ENCODE assay signal across 13 mouse cellular contexts in genomic region chr14:33498849-33499248, GRCm38 (mm10). TPM values are rescaled to one million over a fixed set of nuclear protein-coding genes. Genes with fewer than 3 reads are reported as not detected.
A peak's percentile ranks its signal among the peaks of the same experiment; 100 is the strongest.
DNase-seq lines count a peak whose midpoint lies in the region; ATAC-seq lines count a peak whose summit lies in the region.
"Had no signal": no experiment of that assay in that cellular context is flagged by ENCODE, and none has a peak within 500 bp of the region (broad histone marks: within the 10 kb centered on the region; RNA-seq: fewer than 3 reads in every experiment).

No protein-coding gene starts in this region.

- H3K9ac ChIP-seq in hindbrain, embryonic 16.5 days (ENCODE audit: low read depth, low read length) = no peak overlapping the region
- H3K9ac ChIP-seq in hindbrain, embryonic 12.5 days = no peak overlapping the region
- H3K9ac ChIP-seq: embryonic facial prominence, embryonic 15.5 days; hindbrain, embryonic 15.5 days had no signal

- DNase-seq in 3134 (ENCODE audit: extremely low read depth, insufficient read length, low spot score) = peak; percentile 70
- DNase-seq in fibroblast of lung, adult 2 months (ENCODE audit: low read depth) = peak; percentile 23
- DNase-seq in heart, postnatal 25 days (ENCODE audit: low spot score) = peak; percentile 48
- DNase-seq in neural tube, embryonic 10.5 days (ENCODE audit: extremely low spot score, low spot score) = no peak
- no peak for DNase-seq in frontal cortex, postnatal 25 days (ENCODE audit: low spot score in 2 of 2)
- DNase-seq: cerebellum, adult 9-10 months; thymus, adult 2 months had no signal

- H3K27ac ChIP-seq in hindbrain, embryonic 16.5 days (ENCODE audit: low read depth, low read length) = no peak overlapping the region
- H3K27ac ChIP-seq in hindbrain, embryonic 12.5 days = no peak overlapping the region
- H3K27ac ChIP-seq: embryonic facial prominence, embryonic 15.5 days; hindbrain, embryonic 15.5 days had no signal

- no peaks in the 10 kb centered on the region for H3K9me3 ChIP-seq in hindbrain, embryonic 16.5 days (ENCODE audit: control insufficient read depth, low read length)
- H3K9me3 ChIP-seq in hindbrain, embryonic 12.5 days (replicated peaks) = no peaks in the 10 kb centered on the region
- H3K9me3 ChIP-seq: embryonic facial prominence, embryonic 15.5 days; hindbrain, embryonic 15.5 days had no signal

- WGBS in hindbrain, embryonic 16.5 days = 68% methylated on average over 3 of the region's 3 CpGs
- 69% methylated on average over 3 of the region's 3 CpGs for WGBS in hindbrain, embryonic 12.5 days

- ATAC-seq in hindbrain, embryonic 16.5 days = 0 out of 2 replicates have a peak, but pooled peaks have one; percentile 8
- no peak for ATAC-seq in hindbrain, embryonic 12.5 days (ENCODE audit: low FRiP score)

- no peaks in the 10 kb centered on the region for H3K4me1 ChIP-seq in hindbrain, embryonic 16.5 days (ENCODE audit: control insufficient read depth, insufficient read depth, low read depth, low read length)
- peaks cover 6% of the 10 kb centered on the region; the same call in 1 of the 2 replicates for H3K4me1 ChIP-seq in hindbrain, embryonic 12.5 days
- H3K4me1 ChIP-seq: hindbrain, embryonic 15.5 days had no signal

- intact Hi-C loops in heart, postnatal 25 days (cut with DNase I) = no loop called here

- no peaks in the 10 kb centered on the region for H3K36me3 ChIP-seq in hindbrain, embryonic 16.5 days (ENCODE audit: control insufficient read depth, insufficient read depth, low read length)
- H3K36me3 ChIP-seq in hindbrain, embryonic 12.5 days = no peaks in the 10 kb centered on the region
- H3K36me3 ChIP-seq: embryonic facial prominence, embryonic 15.5 days; hindbrain, embryonic 15.5 days had no signal

- H3K27me3 ChIP-seq in hindbrain, embryonic 16.5 days (replicated peaks; ENCODE audit: control insufficient read depth, insufficient read depth, low read length) = no peaks in the 10 kb centered on the region
- no peaks in the 10 kb centered on the region for H3K27me3 ChIP-seq in hindbrain, embryonic 12.5 days
- H3K27me3 ChIP-seq: embryonic facial prominence, embryonic 15.5 days; hindbrain, embryonic 15.5 days had no signal

- no peak overlapping the region for H3K4me3 ChIP-seq in hindbrain, embryonic 16.5 days (ENCODE audit: low read length)
- no peak overlapping the region for H3K4me3 ChIP-seq in hindbrain, embryonic 12.5 days
- H3K4me3 ChIP-seq: embryonic facial prominence, embryonic 15.5 days; hindbrain, embryonic 15.5 days had no signal

- no peak overlapping the region for H3K4me2 ChIP-seq in hindbrain, embryonic 16.5 days (ENCODE audit: low read length)
- H3K4me2 ChIP-seq in hindbrain, embryonic 12.5 days (replicated peaks) = no peak overlapping the region
- H3K4me2 ChIP-seq: embryonic facial prominence, embryonic 15.5 days; hindbrain, embryonic 15.5 days had no signal

RNA-seq across cellular contexts. Expression of gene Frmpd2, which starts 27.4 kb away (rescaled TPM):
- polyA plus RNA-seq in hindbrain, embryonic 16.5 days (2015; fragmentation: Nextera tagmentation; extraction: Ambion mirVana) = 0.09 and 0.34 TPM in 2 replicates
- 0.09 and 0.16 TPM in 2 replicates for polyA plus RNA-seq in hindbrain, embryonic 12.5 days (2016; fragmentation: Nextera tagmentation; extraction: Ambion mirVana)
- total RNA-seq in heart, postnatal 25 days (2021) = not detected
- total RNA-seq: megakaryocyte progenitor cell, adult 5-6 weeks had no signal
- polyA plus RNA-seq: spleen, adult 2 months had no signal

RNA-seq across cellular contexts. Expression of gene Mapk8, which starts 51.9 kb away (rescaled TPM):
- polyA plus RNA-seq in hindbrain, embryonic 16.5 days (2015; fragmentation: Nextera tagmentation; extraction: Ambion mirVana) = 24.4 and 27.1 TPM in 2 replicates
- polyA plus RNA-seq in hindbrain, embryonic 12.5 days (2016; fragmentation: Nextera tagmentation; extraction: Ambion mirVana) = 30.1 and 34.7 TPM in 2 replicates
- 10 to 100 TPM; 31.7 to 32.4 TPM for total RNA-seq in heart, postnatal 25 days (2021)

Comparison
In these comparisons a context has a peak if more than half of its experiments do, and no peak if none do; other contexts are left out.
1. DNase-seq: peak in 3134 (single experiment), fibroblast of lung, adult 2 months (single experiment) and heart, postnatal 25 days (single experiment); none in neural tube, embryonic 10.5 days (single experiment) and frontal cortex, postnatal 25 days (0 of 2).